Comparison of ENCODE assay signal across 8 mouse cellular contexts in genomic region chr11:119391386-119392000, GRCm38 (mm10). TPM values are rescaled to one million over a fixed set of nuclear protein-coding genes. Genes with fewer than 3 reads are reported as not detected.
DNase-seq lines count a peak whose midpoint lies in the region; ATAC-seq lines count a peak whose summit lies in the region.

No protein-coding gene starts in this region.

- peak overlapping the region; percentile 96 for H3K4me2 ChIP-seq in heart, embryonic 11.5 days
- H3K4me2 ChIP-seq in liver, embryonic 16.5 days (ENCODE audit: low read depth, low read length): peak overlapping the region; percentile 95

- no peaks in the 10 kb centered on the region for H3K36me3 ChIP-seq in heart, embryonic 11.5 days (ENCODE audit: control insufficient read depth, insufficient read depth, low read length)
- H3K36me3 ChIP-seq in liver, embryonic 16.5 days (ENCODE audit: control insufficient read depth, insufficient read depth): no peaks in the 10 kb centered on the region

- H3K9me3 ChIP-seq in heart, embryonic 11.5 days (replicated peaks; ENCODE audit: control insufficient read depth, low read length): no peaks in the 10 kb centered on the region
- H3K9me3 ChIP-seq in liver, embryonic 16.5 days (replicated peaks; ENCODE audit: control insufficient read depth, low read length): no peaks in the 10 kb centered on the region

- H3K9ac ChIP-seq in heart, embryonic 11.5 days (ENCODE audit: low read depth, low read length): no peak overlapping the region
- H3K9ac ChIP-seq in liver, embryonic 16.5 days (ENCODE audit: low read depth, low read length): peak overlapping the region; percentile 61; the same call in 1 of the 2 replicates

- H3K27ac ChIP-seq in heart, embryonic 11.5 days (ENCODE audit: low read depth, low read length): peak overlapping the region; percentile 94; the same call in 1 of the 2 replicates
- peak overlapping the region; percentile 75 for H3K27ac ChIP-seq in liver, embryonic 16.5 days (ENCODE audit: low read length)

- peak overlapping the region; percentile 75; the same call in 1 of the 2 replicates for H3K4me3 ChIP-seq in heart, embryonic 11.5 days (ENCODE audit: low read depth, low read length)
- peak overlapping the region; percentile 75 for H3K4me3 ChIP-seq in liver, embryonic 16.5 days (ENCODE audit: low read depth, low read length)

- 29% methylated on average over 7 of the region's 7 CpGs for WGBS in heart, embryonic 11.5 days (ENCODE audit: insufficient replicate concordance)
- 13% methylated on average over 7 of the region's 7 CpGs for WGBS in liver, embryonic 16.5 days (ENCODE audit: insufficient replicate concordance)

- DNase-seq in heart, postnatal 25 days (ENCODE audit: low spot score): no peak
- DNase-seq in CD4-positive helper T cell, adult 2 months (ENCODE audit: low read depth, low spot score): peak; percentile 60
- DNase-seq in c-Kit-positive CD71-positive TER-119-positive erythroid progenitor cells, embryonic 14.5 days (ENCODE audit: low spot score): peak; percentile 37
- DNase-seq in right cerebral cortex, postnatal 14 days: no peak
- no peak for DNase-seq in urinary bladder, postnatal 4 days (ENCODE audit: low spot score in 2 of 2)
- no peak for DNase-seq in gastrocnemius, adult 8-10 months (ENCODE audit: low spot score in 2 of 2)

- intact Hi-C loops in heart, postnatal 25 days (cut with DNase I): loop anchor here (5.0 kb wide), 1 partner anchor 34 kb away; the partner anchor contains the start of genes Sgsh and Slc26a11

- ATAC-seq in heart, embryonic 11.5 days (replicated peaks; ENCODE audit: insufficient number of reproducible peaks, low FRiP score, low TSS enrichment): no peak
- ATAC-seq in liver, embryonic 16.5 days (ENCODE audit: low read depth): peak; percentile 17; the same call in 1 of the 2 replicates

- H3K27me3 ChIP-seq in heart, embryonic 11.5 days (ENCODE audit: control insufficient read depth, insufficient read depth, low read length): peaks cover 14% of the 10 kb centered on the region
- peaks cover 19% of the 10 kb centered on the region for H3K27me3 ChIP-seq in liver, embryonic 16.5 days (ENCODE audit: control insufficient read depth, insufficient read depth, low read depth, low read length)

- H3K4me1 ChIP-seq in heart, embryonic 11.5 days (ENCODE audit: control insufficient read depth, insufficient read depth, low read length): peaks cover 33% of the 10 kb centered on the region
- H3K4me1 ChIP-seq in liver, embryonic 16.5 days (ENCODE audit: control insufficient read depth, low read depth, low read length): peaks cover 33% of the 10 kb centered on the region

RNA-seq across cellular contexts. Expression of gene Rnf213, which starts 1.4 kb away (rescaled TPM):
- polyA plus RNA-seq in heart, embryonic 11.5 days (2014; fragmentation: Nextera tagmentation; extraction: Ambion mirVana): 10.4 and 11.0 TPM in 2 replicates
- 10 to 100 TPM; 14.6 TPM for total RNA-seq in heart, postnatal 25 days (2021)
- 2.5 and 3.3 TPM in 2 replicates for polyA plus RNA-seq in liver, embryonic 16.5 days (2015; fragmentation: Nextera tagmentation; extraction: Ambion mirVana)
- 1 to 10 TPM; 4.5 to 7.0 (median 5.8) TPM for total RNA-seq in gastrocnemius, adult 8-10 months (2022)

RNA-seq across cellular contexts. Expression of gene Slc26a11, which starts 36.1 kb away (rescaled TPM):
- polyA plus RNA-seq in heart, embryonic 11.5 days (2014; fragmentation: Nextera tagmentation; extraction: Ambion mirVana): 9.4 and 10.2 TPM in 2 replicates
- 1 to 10 TPM; 2.3 to 2.8 TPM for total RNA-seq in heart, postnatal 25 days (2021)
- 2.1 and 2.3 TPM in 2 replicates for polyA plus RNA-seq in liver, embryonic 16.5 days (2015; fragmentation: Nextera tagmentation; extraction: Ambion mirVana)
- total RNA-seq in gastrocnemius, adult 8-10 months (2022): 1 to 10 TPM; 2.5 to 4.2 (median 3.0) TPM

RNA-seq across cellular contexts. Expression of gene Sgsh, which starts 36.2 kb away (rescaled TPM):
- polyA plus RNA-seq in heart, embryonic 11.5 days (2014; fragmentation: Nextera tagmentation; extraction: Ambion mirVana): 6.1 and 6.5 TPM in 2 replicates
- total RNA-seq in heart, postnatal 25 days (2021): 1 to 10 TPM; 4.8 to 5.1 TPM
- polyA plus RNA-seq in liver, embryonic 16.5 days (2015; fragmentation: Nextera tagmentation; extraction: Ambion mirVana): 1.8 and 2.0 TPM in 2 replicates
- total RNA-seq in gastrocnemius, adult 8-10 months (2022): 1 to 10 TPM; 2.3 to 3.8 (median 2.7) TPM

Comparison
In these comparisons a context has a peak if more than half of its experiments do, and no peak if none do; other contexts are left out.
1. DNase-seq: peak in CD4-positive helper T cell, adult 2 months (single experiment) and c-Kit-positive CD71-positive TER-119-positive erythroid progenitor cells, embryonic 14.5 days (single experiment); none in heart, postnatal 25 days (single experiment), right cerebral cortex, postnatal 14 days (single experiment), urinary bladder, postnatal 4 days (0 of 2) and gastrocnemius, adult 8-10 months (0 of 2).